Mouse (Mus musculus): ENCODE data around the gene Lnpep. TPM values are rescaled to one million over a fixed set of nuclear protein-coding genes. Genes with fewer than 3 reads are reported as not detected.
"Not testable (repeated sequence)": the region's sequence is repeated elsewhere in the genome, so short reads cannot be mapped to it uniquely, and the experiment has no call there.

Lnpep gene
- polyA plus RNA-seq, 1 experiment from 2014 or later = 5.9 TPM

- H3K9ac ChIP-seq (ENCODE audit: low read length); DNase-seq (ENCODE audit: low spot score, missing footprints); H3K4me2 ChIP-seq; H3K27me3 ChIP-seq (ENCODE audit: control insufficient read depth, insufficient read depth, low read length); H3K9me3 ChIP-seq (ENCODE audit: control insufficient read depth, low read length); H3K4me3 ChIP-seq (ENCODE audit: low read depth, low read length); H3K36me3 ChIP-seq (ENCODE audit: control insufficient read depth, insufficient read depth, low read length); ATAC-seq (ENCODE audit: low FRiP score); H3K4me1 ChIP-seq (ENCODE audit: control insufficient read depth, insufficient read depth, low read length); H3K27ac ChIP-seq (ENCODE audit: low read depth, low read length): not testable (repeated sequence)
- WGBS = 94% methylated on average over 7 of the region's 7 CpGs
Observed at GRCm38 (mm10) chr17:17628237-17628879, 3.5 kb upstream of the Lnpep start.

- DNase-seq (ENCODE audit: low spot score, missing footprints) (no peak), ATAC-seq (ENCODE audit: low FRiP score) (no peak)
- H3K36me3 ChIP-seq (ENCODE audit: control insufficient read depth, insufficient read depth, low read length) = no peaks in the 10 kb centered on the region
- no peaks in the 10 kb centered on the region for H3K27me3 ChIP-seq (ENCODE audit: control insufficient read depth, insufficient read depth, low read length)
- H3K9ac ChIP-seq (ENCODE audit: low read length) = no peak overlapping the region
- no peak overlapping the region for H3K4me2 ChIP-seq
- no peak overlapping the region for H3K27ac ChIP-seq (ENCODE audit: low read depth, low read length)
- 90% methylated on average over 2 of the region's 2 CpGs for WGBS
- H3K4me3 ChIP-seq (ENCODE audit: low read depth, low read length) = no peak overlapping the region
- H3K9me3 ChIP-seq (ENCODE audit: control insufficient read depth, low read length) = no peaks in the 10 kb centered on the region
- peaks cover 9% of the 10 kb centered on the region for H3K4me1 ChIP-seq (ENCODE audit: control insufficient read depth, insufficient read depth, low read length)
Observed at GRCm38 (mm10) chr17:17627558-17627957, 2.7 kb upstream of the Lnpep start.

- Histone ChIP-seq H3K9ac (ENCODE audit: low read length) (peak overlapping the region; percentile 93), H3K27me3 (ENCODE audit: control insufficient read depth, insufficient read depth, low read length) (no peaks in the 10 kb centered on the region), H3K4me3 (ENCODE audit: low read depth, low read length) (peak overlapping the region; percentile 86), H3K36me3 (ENCODE audit: control insufficient read depth, insufficient read depth, low read length) (no peaks in the 10 kb centered on the region), H3K4me2 (peak overlapping the region; percentile 78), H3K4me1 (ENCODE audit: control insufficient read depth, insufficient read depth, low read length) (peaks cover 9% of the 10 kb centered on the region), H3K9me3 (ENCODE audit: control insufficient read depth, low read length) (no peaks in the 10 kb centered on the region), H3K27ac (ENCODE audit: low read depth, low read length) (peak overlapping the region; percentile 100)
- DNase-seq (ENCODE audit: low spot score, missing footprints) = no peak
- no peak for ATAC-seq (ENCODE audit: low FRiP score)
- 59% methylated on average over 7 of the region's 7 CpGs for WGBS
Observed at GRCm38 (mm10) chr17:17625887-17626679, 1.2 kb upstream of the Lnpep start.

GRCm38 (mm10) chr17:17624421-17624956, 361 bp downstream of the Lnpep start:
- peaks cover 9% of the 10 kb centered on the region for H3K4me1 ChIP-seq (ENCODE audit: control insufficient read depth, insufficient read depth, low read length)
- ATAC-seq (ENCODE audit: low FRiP score) (peak; percentile 97), DNase-seq (ENCODE audit: low spot score, missing footprints) (peak; percentile 98)
- no peaks in the 10 kb centered on the region for H3K9me3 ChIP-seq (ENCODE audit: control insufficient read depth, low read length)
- H3K9ac ChIP-seq (ENCODE audit: low read length) = peak overlapping the region; percentile 93
- under 1% methylated on average over 51 of the region's 51 CpGs for WGBS
- no peaks in the 10 kb centered on the region for H3K36me3 ChIP-seq (ENCODE audit: control insufficient read depth, insufficient read depth, low read length)
- peak overlapping the region; percentile 86 for H3K4me3 ChIP-seq (ENCODE audit: low read depth, low read length)
- peak overlapping the region; percentile 100 for H3K27ac ChIP-seq (ENCODE audit: low read depth, low read length)
- H3K27me3 ChIP-seq (ENCODE audit: control insufficient read depth, insufficient read depth, low read length) = no peaks in the 10 kb centered on the region
- H3K4me2 ChIP-seq = peak overlapping the region; percentile 78

- no peaks in the 10 kb centered on the region for H3K9me3 ChIP-seq (ENCODE audit: control insufficient read depth, low read length)
- no peaks in the 10 kb centered on the region for H3K27me3 ChIP-seq (ENCODE audit: control insufficient read depth, insufficient read depth, low read length)
- peak overlapping the region; percentile 86 for H3K4me3 ChIP-seq (ENCODE audit: low read depth, low read length)
- H3K4me1 ChIP-seq (ENCODE audit: control insufficient read depth, insufficient read depth, low read length) = peaks cover 9% of the 10 kb centered on the region
- peak overlapping the region; percentile 93 for H3K9ac ChIP-seq (ENCODE audit: low read length)
- no peaks in the 10 kb centered on the region for H3K36me3 ChIP-seq (ENCODE audit: control insufficient read depth, insufficient read depth, low read length)
- H3K27ac ChIP-seq (ENCODE audit: low read depth, low read length) = peak overlapping the region; percentile 100
- ATAC-seq (ENCODE audit: low FRiP score) = peak; percentile 12
- H3K4me2 ChIP-seq = peak overlapping the region; percentile 78
- under 1% methylated on average over 42 of the region's 42 CpGs for WGBS
- peak; percentile 95 for DNase-seq (ENCODE audit: low spot score, missing footprints)
Observed at GRCm38 (mm10) chr17:17623890-17624420, 895 bp downstream of the Lnpep start.

- WGBS = 5% methylated on average over 7 of the region's 7 CpGs
- DNase-seq (ENCODE audit: low spot score, missing footprints) = peak; percentile 86
- Histone ChIP-seq H3K9me3 (ENCODE audit: control insufficient read depth, low read length) (no peaks in the 10 kb centered on the region), H3K27me3 (ENCODE audit: control insufficient read depth, insufficient read depth, low read length) (no peaks in the 10 kb centered on the region), H3K4me3 (ENCODE audit: low read depth, low read length) (peak overlapping the region; percentile 86), H3K27ac (ENCODE audit: low read depth, low read length) (peak overlapping the region; percentile 100), H3K4me2 (peak overlapping the region; percentile 78), H3K4me1 (ENCODE audit: control insufficient read depth, insufficient read depth, low read length) (peaks cover 9% of the 10 kb centered on the region), H3K9ac (ENCODE audit: low read length) (peak overlapping the region; percentile 93), H3K36me3 (ENCODE audit: control insufficient read depth, insufficient read depth, low read length) (no peaks in the 10 kb centered on the region)
- no peak for ATAC-seq (ENCODE audit: low FRiP score)
Observed at GRCm38 (mm10) chr17:17623221-17623889, 1.5 kb downstream of the Lnpep start.

- H3K36me3 ChIP-seq (ENCODE audit: control insufficient read depth, insufficient read depth, low read length) = no peaks in the 10 kb centered on the region
- no peak for ATAC-seq (ENCODE audit: low FRiP score)
- no peaks in the 10 kb centered on the region for H3K27me3 ChIP-seq (ENCODE audit: control insufficient read depth, insufficient read depth, low read length)
- H3K27ac ChIP-seq (ENCODE audit: low read depth, low read length) = no peak overlapping the region
- 85% methylated on average over 1 of the region's 1 CpGs for WGBS
- H3K4me2 ChIP-seq = no peak overlapping the region
- H3K9me3 ChIP-seq (ENCODE audit: control insufficient read depth, low read length) = no peaks in the 10 kb centered on the region
- no peak for DNase-seq (ENCODE audit: low spot score, missing footprints)
- H3K9ac ChIP-seq (ENCODE audit: low read length) = no peak overlapping the region
- no peak overlapping the region for H3K4me3 ChIP-seq (ENCODE audit: low read depth, low read length)
- peaks cover 9% of the 10 kb centered on the region for H3K4me1 ChIP-seq (ENCODE audit: control insufficient read depth, insufficient read depth, low read length)
Observed at GRCm38 (mm10) chr17:17622576-17622975, 2.3 kb downstream of the Lnpep start.

GRCm38 (mm10) chr17:17621586-17621985, 3.3 kb downstream of the Lnpep start:
- H3K27ac ChIP-seq (ENCODE audit: low read depth, low read length) = no peak overlapping the region
- no peak overlapping the region for H3K4me3 ChIP-seq (ENCODE audit: low read depth, low read length)
- no peak for ATAC-seq (ENCODE audit: low FRiP score)
- H3K36me3 ChIP-seq (ENCODE audit: control insufficient read depth, insufficient read depth, low read length) = no peaks in the 10 kb centered on the region
- no peak overlapping the region for H3K9ac ChIP-seq (ENCODE audit: low read length)
- WGBS = 86% methylated on average over 3 of the region's 3 CpGs
- no peaks in the 10 kb centered on the region for H3K27me3 ChIP-seq (ENCODE audit: control insufficient read depth, insufficient read depth, low read length)
- H3K4me1 ChIP-seq (ENCODE audit: control insufficient read depth, insufficient read depth, low read length) = peaks cover 9% of the 10 kb centered on the region
- no peaks in the 10 kb centered on the region for H3K9me3 ChIP-seq (ENCODE audit: control insufficient read depth, low read length)
- no peak for DNase-seq (ENCODE audit: low spot score, missing footprints)
- H3K4me2 ChIP-seq = no peak overlapping the region
